Mouse (Mus musculus) layer of hippocampus, postnatal 14 days (tissue): ENCODE results near the gene Pmel. TPM values are rescaled to one million over a fixed set of nuclear protein-coding genes. Genes with fewer than 3 reads are reported as not detected.
A peak's percentile ranks its signal among the peaks of the same experiment; 100 is the strongest.

Experiments used
- DNase-seq, 2 experiments: peaks; one replicate each; pipeline ENCODE4 v3.0.0; 2021 to 2022; ENCODE audit warnings: low spot score in 2 of 2, mixed read lengths in 1 of 2
- total RNA-seq, 2 experiments: library from RNA; stranded (reverse); gene quantifications; 2 replicates each; pipeline ENCODE4 v1.2.3; 2021

Pmel gene
- total RNA-seq, 2 experiments from 2014 or later = 1.5 to 1.6 TPM

DNA sequence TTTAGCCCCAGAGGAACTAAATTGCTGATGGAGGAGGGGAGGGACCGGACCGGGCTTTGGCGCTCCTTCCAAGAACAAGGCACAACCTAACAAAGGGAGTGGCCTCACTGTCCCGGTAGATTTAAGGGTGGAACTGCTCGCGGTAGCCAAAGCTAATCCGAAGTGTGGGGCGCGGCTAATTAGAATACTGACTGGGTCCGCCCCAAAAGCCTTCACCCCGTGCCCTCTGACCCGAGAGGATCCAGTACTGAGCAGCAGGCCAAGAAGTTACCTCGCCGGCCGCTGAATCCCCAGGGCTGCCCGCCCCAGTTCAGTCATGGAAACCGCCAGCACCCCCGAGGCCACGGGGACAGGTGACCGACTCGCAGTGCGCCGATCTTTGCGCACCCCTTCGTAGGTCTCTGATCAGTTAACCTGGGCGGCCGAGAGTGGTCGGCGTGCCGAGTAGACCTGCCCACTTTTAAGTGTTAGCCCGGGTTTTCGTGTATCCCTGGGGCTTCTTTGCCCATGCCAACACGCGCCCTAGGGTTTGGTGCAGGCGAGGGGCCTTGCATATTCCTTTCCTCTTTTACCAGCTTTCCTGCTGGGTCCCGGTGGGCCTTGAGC is 43.8 kb downstream of the Pmel start, which contains the start of gene Pym1:
Gene Pym1 (plus strand): TSS at position 244 of the 606 bp plus-strand sequence.
- DNase-seq = peak; percentile 33 to 80

- peak; percentile 82 to 83 for DNase-seq
Measured at GRCm38 (mm10) chr10:128748252-128748864, 44.4 kb downstream of the Pmel start.

Other genes with a start within 250 kb of the Pmel start
- gene Smarcc2, start 244.9 kb upstream of the Pmel start, total RNA-seq = 100 to 1,000 TPM; 208 to 212 TPM
- 100 to 1,000 TPM; 596 to 608 TPM for gene Myl6, start 210.1 kb upstream of the Pmel start, total RNA-seq
- 10 to 100 TPM; 15.5 to 16.2 TPM for gene Myl6b, start 205.5 kb upstream of the Pmel start, total RNA-seq
- 1 to 10 TPM; 8.6 to 9.1 TPM for gene Esyt1, start 178.3 kb upstream of the Pmel start, total RNA-seq
- gene Zc3h10, start 156.4 kb upstream of the Pmel start, total RNA-seq = 10 to 100 TPM in 1 of 2 experiments, 1 to 10 TPM in 1; 9.1 to 12.0 TPM
- gene Rpl41, start 154.9 kb upstream of the Pmel start, total RNA-seq = 1,000 to 10,000 TPM; 1,911 to 2,072 TPM
- gene Pa2g4, start 138.2 kb upstream of the Pmel start, total RNA-seq = 10 to 100 TPM; 72.9 to 74.1 TPM
- 1 to 10 TPM; 5.6 to 6.5 TPM for gene Erbb3, start 114.5 kb upstream of the Pmel start, total RNA-seq
- gene Rps26, start 77.4 kb upstream of the Pmel start, total RNA-seq = 100 to 1,000 TPM; 329 to 373 TPM
- 10 to 100 TPM; 12.9 to 13.7 TPM for gene Ikzf4, start 58.2 kb upstream of the Pmel start, total RNA-seq
- gene Suox, start 30.1 kb upstream of the Pmel start, total RNA-seq = 10 to 100 TPM; 12.2 to 12.6 TPM
- 100 to 1,000 TPM; 127 to 133 TPM for gene Rab5b, start 7.9 kb upstream of the Pmel start, total RNA-seq
- gene Cdk2, start 836 bp downstream of the Pmel start, total RNA-seq = 1 to 10 TPM; 6.1 to 9.3 TPM
- 10 to 100 TPM; 10.4 to 10.5 TPM for gene Dgka, start 40.7 kb downstream of the Pmel start, total RNA-seq
- 10 to 100 TPM; 30.2 to 31.0 TPM for gene Pym1, start 43.7 kb downstream of the Pmel start, total RNA-seq
- 1 to 10 TPM in 1 of 2 experiments, under 1 TPM in 1; 0.83 to 1.2 TPM for gene Mmp19, start 86.7 kb downstream of the Pmel start, total RNA-seq
- 10 to 100 TPM; 63.7 to 67.1 TPM for gene Dnajc14, start 99.9 kb downstream of the Pmel start, total RNA-seq
- gene Tmem198b, start 100.2 kb downstream of the Pmel start, total RNA-seq = 10 to 100 TPM; 12.6 to 13.1 TPM
- gene Sarnp, start 113.1 kb downstream of the Pmel start, total RNA-seq = 10 to 100 TPM; 35.5 to 42.2 TPM
- gene Ormdl2, start 117.5 kb downstream of the Pmel start, total RNA-seq = 10 to 100 TPM in 1 of 2 experiments, 1 to 10 TPM in 1; 7.4 to 10.4 TPM
- gene Gdf11, start 187.5 kb downstream of the Pmel start, total RNA-seq = 10 to 100 TPM; 23.3 to 26.4 TPM
- 10 to 100 TPM; 76.7 to 86.1 TPM for gene Cd63, start 196.8 kb downstream of the Pmel start, total RNA-seq
- gene Rdh5, start 218.7 kb downstream of the Pmel start, total RNA-seq = 1 to 10 TPM; 8.1 to 8.8 TPM
- gene Bloc1s1, start 219.8 kb downstream of the Pmel start, total RNA-seq = 10 to 100 TPM; 96.9 to 98.1 TPM
- 10 to 100 TPM; 28.1 to 28.5 TPM for gene Itga7, start 229.6 kb downstream of the Pmel start, total RNA-seq